Mouse (Mus musculus): ENCODE measurements at regions not wholly inside any gene's neighbourhood (a gene's known extent, or its start where the extent isn't known, plus 50 kb on each side); places are given as distances from the start of the nearest gene placed in this dataset.

DNA sequence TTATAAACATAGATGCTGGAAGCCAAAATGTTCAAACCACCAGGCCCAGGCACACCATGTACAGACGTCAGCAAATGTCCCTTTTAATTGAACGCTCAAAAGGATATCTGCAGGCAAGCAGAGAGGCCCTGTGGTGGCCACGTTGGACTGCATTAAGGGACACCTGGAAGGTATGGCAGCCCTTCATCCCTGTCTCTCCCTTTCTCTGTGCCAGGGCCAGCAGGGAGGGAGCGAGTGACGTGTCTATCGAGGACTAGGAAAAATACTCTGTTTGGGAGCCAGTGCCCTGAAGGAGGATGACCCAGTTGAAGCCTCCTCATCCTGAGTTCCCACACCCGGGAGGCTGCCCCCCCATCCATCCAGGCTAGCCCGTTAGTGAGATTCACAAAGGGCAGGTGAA, 144.0 kb upstream of the Cmc1 start:
- TF ChIP-seq CTCF (IDR thresholded peaks at IDR 0.05; ENCODE audit: borderline replicate concordance, extremely low read depth, insufficient read depth, insufficient read length) (no peak), POLR2A (IDR thresholded peaks at IDR 0.05; ENCODE audit: borderline replicate concordance, extremely low read depth, insufficient read depth, insufficient read length, poor library complexity, severe bottlenecking) (no peak)
